Mouse (Mus musculus) lung, embryonic 14.5 days (tissue): ENCODE data around the gene Hist3h2a. TPM values are rescaled to one million over a fixed set of nuclear protein-coding genes. Genes with fewer than 3 reads are reported as not detected.

ENCODE experiments used
- ATAC-seq: fragments of 200-750 bp; cut with Nextera tagmentation; 2 replicates; pipeline ENCODE4 v1.8.0; 2017; ENCODE audit warnings: mild to moderate bottlenecking, moderate TSS enrichment, moderate library complexity; ENCODE audit not compliant: insufficient read depth
- DNase-seq: peaks from one replicate; pipeline ENCODE4 v3.0.0-alpha.2; 2015
- H3K27ac ChIP-seq: fragments of 300-500 bp; sonication (generic); 2 replicates; pipeline ENCODE4 v1.5.1; 2014; ENCODE audit warnings: low read depth, mild to moderate bottlenecking, moderate library complexity
- H3K27me3 ChIP-seq: fragments of 300-500 bp; sonication (generic); 2 replicates; pipeline ENCODE4 v1.6.1; 2014; ENCODE audit warnings: low read length, control low read depth; ENCODE audit not compliant: insufficient read depth
- H3K36me3 ChIP-seq: fragments of 300-500 bp; sonication (generic); 2 replicates; pipeline ENCODE4 v1.6.1; 2014; ENCODE audit warnings: control low read depth; ENCODE audit not compliant: insufficient read depth
- H3K4me1 ChIP-seq: fragments of 300-500 bp; sonication (generic); 2 replicates; pipeline ENCODE4 v1.6.1; 2014; ENCODE audit warnings: antibody characterized with exemption, control low read depth; ENCODE audit not compliant: insufficient read depth
- H3K4me2 ChIP-seq: fragments of 300-500 bp; sonication (generic); 2 replicates; pipeline ENCODE4 v1.6.1; 2014; ENCODE audit warnings: mild to moderate bottlenecking
- H3K4me3 ChIP-seq: fragments of 300-500 bp; sonication (generic); 2 replicates; pipeline ENCODE4 v1.5.1; 2014; ENCODE audit warnings: low read depth, low read length
- H3K9ac ChIP-seq: fragments of 300-500 bp; sonication (generic); 2 replicates; pipeline ENCODE4 v1.6.1; 2014
- H3K9me3 ChIP-seq: fragments of 300-500 bp; sonication (generic); 2 replicates; pipeline ENCODE4 v1.6.1; 2016; ENCODE audit warnings: low read depth, low read length, control low read depth
- CTCF ChIP-seq: IDR thresholded peaks from 2 replicates; pipeline ENCODE4 v1.5.1; 2016; ENCODE audit warnings: antibody characterized with exemption, low read depth
- whole genome bisulfite sequencing: fragments of 180-500 bp; shearing (Covaris S2); extraction: QIAGEN DNeasy Blood & Tissue Kit; methylation state at CpG from one replicate; pipeline ENCODE4 v1.1.7; 2014; 5-methylcytosine and 5-hydroxymethylcytosine counted together
- microRNA-seq: library from miRNA; unstranded; fragments of <30 nt; microRNA quantifications from one replicate; pipeline ENCODE4, GENCODE M21; 2016; ENCODE audit warnings: borderline number of aligned reads
- polyA plus RNA-seq: library from polyadenylated mRNA; unstranded; fragments of >200 nt; fragmentation: Nextera tagmentation; extraction: Ambion mirVana; gene quantifications from 2 replicates; pipeline ENCODE4 v1.2.1, GENCODE M21; 2014

Gene Hist3h2a
- polyA plus RNA-seq, 1 experiment from 2014 or later, result 18.1 TPM

GRCm38 (mm10) chr11:58999830-59000229, 45.3 kb downstream of the Hist3h2a start:
- H3K27ac ChIP-seq, result no peak overlapping the region
- H3K4me2 ChIP-seq, result no peak overlapping the region
- 77% methylated on average over 6 of the region's 6 CpGs for WGBS
- H3K4me3 ChIP-seq, result no peak overlapping the region
- H3K36me3 ChIP-seq, result no peaks in the 10 kb centered on the region
- 0 out of 2 replicates have a peak, but pooled peaks cover 3% of the 10 kb centered on the region for H3K27me3 ChIP-seq
- H3K4me1 ChIP-seq, result no peaks in the 10 kb centered on the region
- no peak overlapping the region for H3K9ac ChIP-seq
- TF ChIP-seq CTCF, result no peak
- no peak for ATAC-seq
- no peak for DNase-seq
- no peaks in the 10 kb centered on the region for H3K9me3 ChIP-seq

DNA sequence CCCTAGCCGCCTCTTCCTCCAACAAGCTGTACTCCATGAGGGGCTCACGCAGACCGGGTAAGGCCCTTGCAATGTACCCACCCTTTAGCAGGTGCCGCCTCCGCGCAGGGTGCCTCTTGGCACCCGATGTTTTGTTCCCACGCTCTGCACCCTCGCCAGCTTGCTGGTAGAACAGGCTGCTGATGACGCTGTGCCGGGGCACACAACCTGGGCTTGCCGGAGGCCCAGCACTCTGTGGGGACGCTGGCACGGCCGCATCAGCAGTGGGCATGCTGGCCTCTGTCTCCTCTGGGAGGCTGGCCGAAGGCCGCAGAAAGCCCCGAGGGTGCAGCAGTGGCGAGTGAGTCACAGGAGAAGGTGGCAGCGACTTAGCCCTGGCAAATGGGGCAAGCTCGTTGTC, 46.1 kb downstream of the Hist3h2a start:
- no peak overlapping the region for H3K27ac ChIP-seq
- no peaks in the 10 kb centered on the region for H3K36me3 ChIP-seq
- WGBS, result 88% methylated on average over 21 of the region's 21 CpGs
- no peaks in the 10 kb centered on the region for H3K27me3 ChIP-seq
- H3K4me2 ChIP-seq, result no peak overlapping the region
- no peak overlapping the region for H3K4me3 ChIP-seq
- no peak for ATAC-seq
- no peaks in the 10 kb centered on the region for H3K4me1 ChIP-seq
- no peak for DNase-seq
- no peaks in the 10 kb centered on the region for H3K9me3 ChIP-seq
- TF ChIP-seq CTCF, result no peak
- no peak overlapping the region for H3K9ac ChIP-seq

DNA sequence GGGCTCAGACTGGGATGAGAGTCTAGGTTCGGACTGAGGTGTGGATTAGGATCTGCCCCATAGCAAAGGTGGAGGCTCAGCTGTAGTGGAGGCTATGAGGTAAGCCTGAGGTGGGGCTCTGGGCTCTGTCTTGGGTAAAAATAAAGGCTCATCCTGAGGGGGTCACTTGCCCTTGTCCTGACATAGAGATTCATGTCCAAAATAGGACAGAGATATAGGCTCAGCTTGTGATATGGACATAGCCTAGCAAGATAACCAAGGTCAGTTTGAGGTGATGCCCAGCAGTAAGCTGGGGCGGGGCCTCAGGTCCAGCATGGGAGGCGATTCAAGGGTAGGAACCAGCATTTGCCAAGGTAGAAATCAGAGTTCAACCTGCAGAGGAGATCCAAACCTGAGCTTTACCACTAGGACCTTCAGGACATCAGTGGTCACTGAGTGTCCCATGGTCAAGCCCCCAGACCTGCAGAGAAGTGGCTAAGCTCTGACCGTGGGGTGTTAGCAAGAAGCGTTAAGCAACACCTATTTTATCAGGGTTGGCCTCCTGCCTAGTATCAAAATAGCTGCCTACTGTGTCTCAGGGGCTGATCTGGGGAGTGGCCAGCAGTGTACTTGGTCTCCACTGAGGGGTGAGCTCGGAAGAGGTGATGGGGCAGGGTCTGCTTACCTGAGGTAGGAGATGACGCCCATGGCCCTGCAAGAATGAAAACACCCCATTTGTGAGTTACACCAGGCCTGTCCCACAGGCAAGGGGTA, 48.0 kb downstream of the Hist3h2a start:
- Histone ChIP-seq H3K4me2 (no peak overlapping the region), H3K4me1 (no peaks in the 10 kb centered on the region), H3K36me3 (no peaks in the 10 kb centered on the region), H3K27me3 (no peaks in the 10 kb centered on the region), H3K4me3 (no peak overlapping the region), H3K27ac (no peak overlapping the region), H3K9ac (no peak overlapping the region), H3K9me3 (no peaks in the 10 kb centered on the region)
- TF ChIP-seq CTCF, result no peak
- DNase-seq, result no peak
- ATAC-seq, result no peak
- 70% methylated on average over 7 of the region's 7 CpGs for WGBS

Small RNA genes within 50 kb of the gene (microRNA-seq; reads per million reads assigned to microRNA genes)
- gene Gm44313, result not detected

Other genes starting within 250 kb of the Hist3h2a start
- not detected in 2 replicates for gene Olfr318, start 230.7 kb upstream of the Hist3h2a start, polyA plus RNA-seq
- gene Olfr317, start 215.5 kb upstream of the Hist3h2a start, polyA plus RNA-seq, result not detected in 2 replicates
- gene Olfr316, start 202.0 kb upstream of the Hist3h2a start, polyA plus RNA-seq, result not detected in 2 replicates
- not detected in 2 replicates for gene Olfr315, start 181.5 kb upstream of the Hist3h2a start, polyA plus RNA-seq
- gene Olfr314, start 171.7 kb upstream of the Hist3h2a start, polyA plus RNA-seq, result 0.11 TPM in 1 of 2 replicates, not detected in the other
- not detected in 2 replicates for gene Fam183b, start 152.7 kb upstream of the Hist3h2a start, polyA plus RNA-seq
- not detected in 2 replicates for gene Olfr313, start 139.7 kb upstream of the Hist3h2a start, polyA plus RNA-seq
- gene Olfr312, start 125.4 kb upstream of the Hist3h2a start, polyA plus RNA-seq, result not detected in 2 replicates
- gene Olfr311, start 115.4 kb upstream of the Hist3h2a start, polyA plus RNA-seq, result not detected in 2 replicates
- 7.2 and 9.3 TPM in 2 replicates for gene Gm12258, start 107.5 kb upstream of the Hist3h2a start, polyA plus RNA-seq
- gene 2810021J22Rik, start 87.5 kb upstream of the Hist3h2a start, polyA plus RNA-seq, result 5.8 and 9.2 TPM in 2 replicates
- gene Zfp39, start 50.5 kb upstream of the Hist3h2a start, polyA plus RNA-seq, result 7.8 and 7.9 TPM in 2 replicates
- gene Btnl10, start 36.8 kb upstream of the Hist3h2a start, polyA plus RNA-seq, result not detected in 2 replicates
- 273 and 293 TPM in 2 replicates for gene Rnf187, start 15.8 kb upstream of the Hist3h2a start, polyA plus RNA-seq
- 9.0 and 9.5 TPM in 2 replicates for gene Hist3h2ba, start 5.8 kb upstream of the Hist3h2a start, polyA plus RNA-seq
- gene Trim17, start within 50 bp of the Hist3h2a start, polyA plus RNA-seq, result 0.14 and 0.22 TPM in 2 replicates
- 17.2 and 18.2 TPM in 2 replicates for gene Trim11, start 23.4 kb downstream of the Hist3h2a start, polyA plus RNA-seq
- gene Obscn, start 181.7 kb downstream of the Hist3h2a start, polyA plus RNA-seq, result 0.14 and 1.4 TPM in 2 replicates
- gene Iba57, start 209.1 kb downstream of the Hist3h2a start, polyA plus RNA-seq, result 1.9 and 2.2 TPM in 2 replicates
- 0.16 and 0.34 TPM in 2 replicates for gene Gjc2, start 228.5 kb downstream of the Hist3h2a start, polyA plus RNA-seq
- gene Guk1, start 237.5 kb downstream of the Hist3h2a start, polyA plus RNA-seq, result 140 and 141 TPM in 2 replicates
- gene Mrpl55, start 247.8 kb downstream of the Hist3h2a start, polyA plus RNA-seq, result 89.9 and 100 TPM in 2 replicates